Mouse (Mus musculus) heart, embryonic 10.5 days (tissue): ENCODE measurements around the gene Fhit. TPM values are rescaled to one million over a fixed set of nuclear protein-coding genes. Genes with fewer than 3 reads are reported as not detected.
"Not testable (repeated sequence)": the region's sequence is repeated elsewhere in the genome, so short reads cannot be mapped to it uniquely, and the experiment has no call there.

Experiments used
- DNase-seq: peaks from one replicate; pipeline ENCODE4 v3.0.0-alpha.2; 2017; ENCODE audit warnings: low spot score
- H3K27ac ChIP-seq: fragments of 300-500 bp; sonication (generic); 2 replicates; pipeline ENCODE4 v1.5.1; 2016; ENCODE audit warnings: mild to moderate bottlenecking
- H3K27me3 ChIP-seq: fragments of 300-500 bp; sonication (generic); 2 replicates; pipeline ENCODE4 v1.6.1; 2016; ENCODE audit warnings: mild to moderate bottlenecking; ENCODE audit not compliant: poor library complexity, insufficient read depth, severe bottlenecking
- H3K36me3 ChIP-seq: fragments of 300-500 bp; sonication (generic); 2 replicates; pipeline ENCODE4 v1.6.1; 2016; ENCODE audit warnings: mild to moderate bottlenecking, moderate library complexity
- H3K4me1 ChIP-seq: fragments of 300-500 bp; sonication (generic); 2 replicates; pipeline ENCODE4 v1.6.1; 2016; ENCODE audit warnings: mild to moderate bottlenecking
- H3K4me3 ChIP-seq: fragments of 300-500 bp; sonication (generic); 2 replicates; pipeline ENCODE4 v1.5.1; 2016; ENCODE audit warnings: mild to moderate bottlenecking, moderate library complexity
- H3K9me3 ChIP-seq: fragments of 300-500 bp; sonication (generic); 2 replicates; pipeline ENCODE4 v1.6.1; 2016; ENCODE audit warnings: mild to moderate bottlenecking, moderate library complexity
- WGBS: fragments of 180-500 bp; shearing (Covaris S2); methylation state at CpG from one replicate; pipeline ENCODE4 v1.1.7; 2016; 5-methylcytosine and 5-hydroxymethylcytosine counted together
- polyA plus RNA-seq: library from polyadenylated mRNA; unstranded; fragments of >200 nt; fragmentation: Nextera tagmentation; extraction: Ambion mirVana; gene quantifications from 2 replicates; pipeline ENCODE4 v1.2.1, GENCODE M21; 2016

Gene Fhit
- polyA plus RNA-seq, 1 experiment from 2014 or later: 3.4 TPM

DNA sequence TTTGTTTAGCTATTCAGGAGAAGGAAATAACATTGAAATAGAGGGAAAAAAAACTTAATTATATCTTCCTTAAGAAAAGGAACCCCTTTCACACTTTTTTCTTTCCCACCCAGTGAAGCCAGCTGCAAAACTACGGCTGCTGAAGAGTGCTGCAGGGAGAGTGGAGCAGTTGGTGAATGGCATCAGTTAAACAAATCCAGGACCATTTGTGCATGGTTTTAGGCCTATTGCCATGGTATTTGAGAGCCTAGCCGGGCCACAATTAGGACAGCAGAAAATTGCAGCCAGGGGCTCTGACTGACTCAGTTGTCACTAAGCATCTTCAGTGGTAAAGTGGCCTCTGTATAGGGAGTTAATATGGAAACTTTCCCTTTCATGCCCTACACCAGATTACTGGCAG lies 1158.0 kb downstream of the Fhit start:
- Histone ChIP-seq H3K4me1 (no peaks in the 10 kb centered on the region), H3K27ac (no peak overlapping the region), H3K27me3 (no peaks in the 10 kb centered on the region), H3K4me3 (no peak overlapping the region), H3K36me3 (no peaks in the 10 kb centered on the region), H3K9me3 (no peaks in the 10 kb centered on the region)
- no peak for DNase-seq
- WGBS: 72% methylated on average over 2 of the region's 2 CpGs

DNA sequence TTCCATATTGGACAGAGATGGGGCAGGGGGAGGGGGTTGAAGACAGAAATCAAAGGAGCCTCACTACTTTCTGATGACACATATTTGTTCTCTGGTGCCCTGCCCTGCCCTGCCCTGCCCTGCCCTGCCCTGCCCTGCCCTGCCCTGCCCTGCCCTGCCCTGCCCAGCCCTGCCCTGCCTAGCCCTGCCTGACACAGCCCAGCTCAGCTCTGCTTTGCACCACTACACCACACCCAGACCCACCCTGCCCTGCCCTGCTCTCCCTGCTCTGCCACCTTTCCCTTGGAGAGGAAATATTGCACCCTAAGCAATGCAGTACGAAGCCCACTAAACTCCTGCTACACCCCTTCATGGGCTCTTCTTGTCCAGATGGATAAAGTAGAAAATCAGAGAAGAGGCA lies 1171.2 kb downstream of the Fhit start:
- Histone ChIP-seq H3K27me3 (no peaks in the 10 kb centered on the region), H3K27ac (no peak overlapping the region), H3K4me1 (no peaks in the 10 kb centered on the region), H3K36me3 (no peaks in the 10 kb centered on the region), H3K9me3 (no peaks in the 10 kb centered on the region), H3K4me3 (no peak overlapping the region)
- WGBS: 76% methylated on average over 1 of the region's 1 CpGs
- DNase-seq: no peak

DNA sequence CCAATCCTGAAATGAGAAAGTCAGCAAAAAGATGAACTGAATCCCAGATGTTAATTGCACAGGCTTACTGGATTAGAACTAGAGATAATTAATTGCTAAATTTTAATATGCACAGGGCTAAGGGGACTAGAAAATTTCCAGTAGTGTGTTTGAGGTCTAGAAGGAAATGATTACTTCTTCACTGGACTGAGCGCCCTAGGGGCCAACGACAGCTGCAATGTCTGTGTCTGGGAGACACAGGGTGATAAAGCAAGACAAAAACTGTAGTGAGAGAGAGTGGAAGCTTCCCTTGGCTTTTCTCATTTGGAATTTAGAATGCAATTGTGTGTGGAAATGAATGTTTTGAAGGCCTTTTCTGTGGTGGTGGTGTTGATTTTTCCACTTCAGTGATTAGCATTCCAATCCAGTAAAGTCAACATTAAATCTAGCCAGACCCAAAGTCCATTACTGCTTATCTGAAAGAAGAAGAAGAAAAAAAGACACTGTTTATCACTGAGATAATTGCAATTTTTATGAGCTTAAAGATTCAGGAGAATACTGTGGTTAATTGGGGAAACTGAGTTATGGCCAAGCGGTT lies 1184.8 kb downstream of the Fhit start:
- Histone ChIP-seq H3K36me3 (no peaks in the 10 kb centered on the region), H3K27me3 (no peaks in the 10 kb centered on the region), H3K4me1 (no peaks in the 10 kb centered on the region), H3K4me3 (no peak overlapping the region), H3K27ac (no peak overlapping the region), H3K9me3 (no peaks in the 10 kb centered on the region)
- 60% methylated on average over 3 of the region's 3 CpGs for WGBS
- no peak for DNase-seq

GRCm38 (mm10) chr14:9974402-9974801 lies 1187.4 kb downstream of the Fhit start:
- 66% methylated on average over 3 of the region's 3 CpGs for WGBS
- Histone ChIP-seq H3K27me3 (no peaks in the 10 kb centered on the region), H3K27ac (no peak overlapping the region), H3K4me3 (no peak overlapping the region), H3K4me1 (no peaks in the 10 kb centered on the region), H3K36me3 (no peaks in the 10 kb centered on the region), H3K9me3 (no peaks in the 10 kb centered on the region)
- no peak for DNase-seq

- Histone ChIP-seq H3K27ac (no peak overlapping the region), H3K4me3 (no peak overlapping the region), H3K9me3 (no peaks in the 10 kb centered on the region), H3K36me3 (no peaks in the 10 kb centered on the region), H3K27me3 (no peaks in the 10 kb centered on the region), H3K4me1 (no peaks in the 10 kb centered on the region)
- DNase-seq: no peak
- WGBS: 74% methylated on average over 3 of the region's 3 CpGs
Measured at GRCm38 (mm10) chr14:9963853-9964252, 1198.0 kb downstream of the Fhit start.

- WGBS: 72% methylated on average over 2 of the region's 2 CpGs
- no peak overlapping the region for H3K4me3 ChIP-seq
Measured at GRCm38 (mm10) chr14:9960396-9960795, 1201.4 kb downstream of the Fhit start.

GRCm38 (mm10) chr14:9899494-9899893 lies 1262.3 kb downstream of the Fhit start:
- H3K4me1 ChIP-seq: no peaks in the 10 kb centered on the region
- H3K27me3 ChIP-seq: no peaks in the 10 kb centered on the region
- WGBS: 69% methylated on average over 2 of the region's 2 CpGs
- H3K9me3 ChIP-seq: no peaks in the 10 kb centered on the region
- no peaks in the 10 kb centered on the region for H3K36me3 ChIP-seq
- no peak for DNase-seq
- H3K4me3 ChIP-seq: no peak overlapping the region
- H3K27ac ChIP-seq: no peak overlapping the region

More at GRCm38 (mm10) chr14:9960396-9960795, 1201.4 kb downstream of the Fhit start:
- Histone ChIP-seq H3K27me3 (no peaks in the 10 kb centered on the region), H3K27ac (no peak overlapping the region), H3K36me3 (no peaks in the 10 kb centered on the region), H3K9me3 (no peaks in the 10 kb centered on the region), H3K4me1 (no peaks in the 10 kb centered on the region)
- DNase-seq: no peak

DNA sequence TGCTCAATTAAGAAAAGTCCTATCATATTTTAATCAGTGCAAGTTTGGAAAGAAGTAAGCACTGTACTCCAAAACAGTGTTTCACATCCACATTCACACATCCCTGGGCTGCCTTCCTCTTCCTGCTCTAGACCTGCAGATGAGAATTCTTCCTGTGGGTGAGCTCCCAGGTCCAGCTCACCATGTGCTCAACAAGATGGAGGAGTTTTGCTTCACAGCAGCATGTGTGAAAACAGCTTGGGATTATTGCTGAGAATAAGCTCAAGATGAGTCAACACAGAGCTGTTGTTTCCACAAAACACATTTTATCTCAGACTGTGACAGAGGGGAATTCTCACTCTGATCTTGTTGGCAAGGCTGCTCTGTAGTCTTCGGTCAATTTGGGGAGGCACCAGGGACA lies 1265.3 kb downstream of the Fhit start:
- no peak for DNase-seq
- H3K27me3 ChIP-seq: no peaks in the 10 kb centered on the region
- H3K36me3 ChIP-seq: no peaks in the 10 kb centered on the region
- no peaks in the 10 kb centered on the region for H3K4me1 ChIP-seq
- H3K9me3 ChIP-seq: no peaks in the 10 kb centered on the region
- no peak overlapping the region for H3K27ac ChIP-seq
- no peak overlapping the region for H3K4me3 ChIP-seq
- WGBS: 86% methylated on average over 1 of the region's 1 CpGs

- Histone ChIP-seq H3K27me3 (no peaks in the 10 kb centered on the region), H3K4me1 (peaks cover 6% of the 10 kb centered on the region; the same call in 1 of the 2 replicates), H3K9me3 (no peaks in the 10 kb centered on the region), H3K4me3 (no peak overlapping the region), H3K36me3 (no peaks in the 10 kb centered on the region), H3K27ac (no peak overlapping the region)
- 59% methylated on average over 2 of the region's 2 CpGs for WGBS
- DNase-seq: no peak
Measured at GRCm38 (mm10) chr14:9852041-9852440, 1309.8 kb downstream of the Fhit start.

GRCm38 (mm10) chr14:9832290-9832689 lies 1329.5 kb downstream of the Fhit start:
- H3K4me1 ChIP-seq: no peaks in the 10 kb centered on the region
- H3K27me3 ChIP-seq: no peaks in the 10 kb centered on the region
- H3K4me3 ChIP-seq: no peak overlapping the region
- no peak for DNase-seq
- H3K36me3 ChIP-seq: no peaks in the 10 kb centered on the region
- H3K9me3 ChIP-seq: no peaks in the 10 kb centered on the region
- no peak overlapping the region for H3K27ac ChIP-seq

GRCm38 (mm10) chr14:9828699-9829240 lies 1333.1 kb downstream of the Fhit start:
- WGBS: 69% methylated on average over 8 of the region's 8 CpGs

DNA sequence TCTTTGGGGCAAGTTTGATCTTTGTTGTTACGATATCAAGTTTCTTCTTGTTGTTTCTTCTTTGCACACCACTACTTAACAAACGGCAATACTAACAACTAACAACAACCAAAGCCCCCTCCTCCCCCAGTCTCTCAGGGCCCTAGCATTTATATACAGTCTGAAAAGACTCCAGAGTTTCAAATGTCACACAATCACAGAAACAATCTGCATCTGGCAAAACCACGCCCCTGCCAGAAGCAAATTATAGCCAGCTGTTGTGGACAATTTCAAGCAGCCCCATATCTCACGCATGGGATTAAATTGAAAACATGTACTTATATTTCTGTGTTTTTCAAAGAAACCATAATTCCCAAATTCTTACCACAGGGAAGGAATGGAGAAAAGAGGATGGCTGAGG lies 1345.9 kb downstream of the Fhit start:
- Histone ChIP-seq H3K27ac (no peak overlapping the region), H3K27me3 (no peaks in the 10 kb centered on the region), H3K4me1 (no peaks in the 10 kb centered on the region), H3K36me3 (no peaks in the 10 kb centered on the region), H3K4me3 (no peak overlapping the region), H3K9me3 (no peaks in the 10 kb centered on the region)
- 82% methylated on average over 4 of the region's 4 CpGs for WGBS
- DNase-seq: no peak

More at GRCm38 (mm10) chr14:9828699-9829240, 1333.1 kb downstream of the Fhit start:
- not testable (repeated sequence) for DNase-seq, H3K4me3 ChIP-seq, H3K36me3 ChIP-seq, H3K27me3 ChIP-seq, H3K9me3 ChIP-seq, H3K27ac ChIP-seq, H3K4me1 ChIP-seq

- 80% methylated on average over 9 of the region's 9 CpGs for whole genome bisulfite sequencing
- no peaks in the 10 kb centered on the region for H3K9me3 ChIP-seq
- H3K4me1 ChIP-seq: no peaks in the 10 kb centered on the region
- H3K36me3 ChIP-seq: no peaks in the 10 kb centered on the region
- H3K27me3 ChIP-seq: no peaks in the 10 kb centered on the region
- H3K27ac ChIP-seq: no peak overlapping the region
- no peak overlapping the region for H3K4me3 ChIP-seq
- no peak for DNase-seq
Measured at GRCm38 (mm10) chr14:9811847-9812321, 1350.0 kb downstream of the Fhit start.
